Mouse (Mus musculus): Measurements from ENCODE around the gene Ifrd2. TPM values are rescaled to one million over a fixed set of nuclear protein-coding genes. Genes with fewer than 3 reads are reported as not detected.
A peak's percentile ranks its signal among the peaks of the same experiment; 100 is the strongest.

Ifrd2 gene
- polyA plus RNA-seq, 1 experiment from 2014 or later: 28.9 TPM

DNA sequence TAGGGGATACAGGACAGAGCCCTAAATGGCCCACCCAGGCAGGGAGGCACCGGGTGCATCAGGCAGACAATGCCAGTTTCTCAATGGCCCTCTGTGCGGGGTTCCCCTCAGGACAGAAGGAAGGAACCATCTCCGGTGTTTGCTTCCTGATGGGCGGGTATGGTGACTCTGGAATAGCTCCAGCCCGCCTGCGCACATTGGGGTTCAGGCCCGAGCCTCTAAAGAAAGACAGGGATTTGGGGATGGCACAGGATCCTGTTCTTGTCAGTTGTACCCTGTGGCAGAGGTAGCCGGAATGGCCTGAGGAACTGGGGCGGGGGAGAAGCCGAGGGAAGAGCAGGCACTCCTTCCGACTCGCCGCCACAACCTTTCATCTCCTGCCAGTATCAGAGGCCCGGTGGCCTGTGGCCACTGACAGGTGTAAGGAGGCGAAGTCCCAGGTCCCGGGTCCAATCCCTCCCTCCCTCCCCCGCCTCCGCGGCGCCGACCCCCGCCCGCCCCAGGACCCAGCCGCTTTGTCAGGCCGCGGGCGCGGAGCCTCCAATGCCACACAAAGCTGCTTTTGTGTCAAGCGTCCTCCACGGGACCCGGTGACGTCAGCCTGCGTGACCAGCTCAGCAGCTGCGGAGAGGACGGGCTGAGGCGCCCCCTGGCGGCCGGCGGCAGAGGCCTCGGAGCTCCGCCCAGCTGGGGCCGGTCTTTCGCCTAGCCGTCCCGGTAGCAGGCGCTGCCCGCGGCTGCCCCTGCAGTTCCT is 24.9 kb downstream of the Ifrd2 start:
- H3K4me2 ChIP-seq (ENCODE audit: low read length): peak overlapping the region; percentile 56
- H3K27ac ChIP-seq: peak overlapping the region; percentile 85
- H3K9me3 ChIP-seq (replicated peaks; ENCODE audit: low read length): no peaks in the 10 kb centered on the region
- peak overlapping the region; percentile 50 for H3K9ac ChIP-seq (ENCODE audit: low read depth, low read length)
- DNase-seq (ENCODE audit: low spot score) (peak; percentile 98), ATAC-seq (replicated peaks; ENCODE audit: low FRiP score, low read depth) (peak; percentile 89)
- WGBS: 4% methylated on average over 42 of the region's 48 CpGs
- 0 out of 2 replicates have a peak overlapping the region, but pooled peaks have one; percentile 5 for H3K4me3 ChIP-seq (replicated peaks; ENCODE audit: low read depth, low read length)
- peaks cover 34% of the 10 kb centered on the region for H3K36me3 ChIP-seq (ENCODE audit: insufficient read depth, low read length)
- peaks cover 27% of the 10 kb centered on the region for H3K4me1 ChIP-seq (replicated peaks; ENCODE audit: insufficient read depth, low read length)
- H3K27me3 ChIP-seq (ENCODE audit: insufficient read depth, low read length): no peaks in the 10 kb centered on the region
- peak; percentile 99 for TF ChIP-seq CTCF (IDR thresholded peaks at IDR 0.05; ENCODE audit: low read depth)

DNA sequence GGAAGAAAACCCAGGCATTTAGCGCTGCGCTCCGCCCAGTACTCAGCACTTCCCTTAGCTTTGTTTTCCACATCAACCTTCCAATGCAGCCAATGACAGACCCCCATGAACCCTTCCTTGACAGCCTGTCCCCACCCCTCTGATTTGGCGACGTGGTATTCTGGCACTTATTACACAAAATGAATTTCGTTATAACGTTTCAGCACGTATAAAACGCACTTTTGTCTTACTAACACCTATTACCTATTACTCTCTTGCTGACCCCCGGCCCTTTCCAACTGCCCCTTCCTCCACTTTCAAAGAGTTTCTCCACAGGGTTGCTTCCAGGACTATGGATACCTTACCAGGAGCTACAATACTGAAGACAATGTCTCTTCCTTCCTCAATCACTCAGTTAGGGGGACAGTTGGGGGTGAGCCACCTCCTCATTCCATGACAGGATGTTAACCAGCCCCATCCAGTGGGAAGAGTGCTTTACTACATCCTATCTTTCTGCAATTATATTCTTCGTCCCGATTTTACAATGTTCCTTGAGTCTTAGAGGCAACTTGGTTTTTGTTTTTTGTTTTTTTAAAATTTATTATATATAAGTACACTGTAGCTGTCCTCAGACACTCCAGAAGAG is 25.6 kb downstream of the Ifrd2 start:
- peak; percentile 72 for DNase-seq (ENCODE audit: low spot score)
- Histone ChIP-seq H3K4me3 (replicated peaks; ENCODE audit: low read depth, low read length) (no peak overlapping the region), H3K4me2 (ENCODE audit: low read length) (peak overlapping the region; percentile 56), H3K4me1 (replicated peaks; ENCODE audit: insufficient read depth, low read length) (peaks cover 24% of the 10 kb centered on the region), H3K9me3 (replicated peaks; ENCODE audit: low read length) (no peaks in the 10 kb centered on the region), H3K27ac (peak overlapping the region; percentile 85), H3K27me3 (ENCODE audit: insufficient read depth, low read length) (no peaks in the 10 kb centered on the region), H3K36me3 (ENCODE audit: insufficient read depth, low read length) (peaks cover 36% of the 10 kb centered on the region), H3K9ac (ENCODE audit: low read depth, low read length) (no peak overlapping the region)
- whole genome bisulfite sequencing: 9% methylated on average over 12 of the region's 12 CpGs
- ATAC-seq (replicated peaks; ENCODE audit: low FRiP score, low read depth): peak; percentile 14; the same call in 1 of the 2 replicates
- no peak; the same call in 1 of the 2 replicates for TF ChIP-seq CTCF (IDR thresholded peaks at IDR 0.05; ENCODE audit: low read depth)

DNA sequence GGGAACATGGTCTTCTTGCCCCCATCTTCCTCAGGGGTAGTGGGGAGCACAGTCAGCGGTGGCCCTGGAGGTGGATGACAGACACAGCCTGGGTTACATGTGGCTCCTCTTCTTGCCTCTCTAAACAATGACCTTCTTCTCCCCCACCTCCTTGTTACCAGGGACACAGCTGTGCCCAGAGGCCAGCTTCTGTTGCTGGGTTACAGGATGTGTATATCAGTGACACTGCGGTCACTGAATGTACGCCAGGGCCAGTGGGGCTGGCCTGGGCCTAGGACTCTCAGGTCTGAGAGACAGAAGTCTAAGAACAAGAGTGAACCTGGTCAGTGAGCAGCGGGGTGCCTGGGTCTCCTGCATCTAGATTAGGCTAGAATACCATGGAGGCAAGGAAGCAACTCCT is 27.6 kb downstream of the Ifrd2 start:
- peaks cover 25% of the 10 kb centered on the region for H3K4me1 ChIP-seq (replicated peaks; ENCODE audit: insufficient read depth, low read length)
- TF ChIP-seq CTCF (IDR thresholded peaks at IDR 0.05; ENCODE audit: low read depth): no peak
- no peak overlapping the region for H3K9ac ChIP-seq (ENCODE audit: low read depth, low read length)
- WGBS: 76% methylated on average over 4 of the region's 4 CpGs
- DNase-seq (ENCODE audit: low spot score) (no peak), ATAC-seq (replicated peaks; ENCODE audit: low FRiP score, low read depth) (no peak)
- no peak overlapping the region for H3K27ac ChIP-seq
- H3K4me2 ChIP-seq (ENCODE audit: low read length): no peak overlapping the region
- no peak overlapping the region for H3K4me3 ChIP-seq (replicated peaks; ENCODE audit: low read depth, low read length)
- H3K27me3 ChIP-seq (ENCODE audit: insufficient read depth, low read length): no peaks in the 10 kb centered on the region
- H3K9me3 ChIP-seq (replicated peaks; ENCODE audit: low read length): no peaks in the 10 kb centered on the region
- peaks cover 49% of the 10 kb centered on the region for H3K36me3 ChIP-seq (ENCODE audit: insufficient read depth, low read length)

DNA sequence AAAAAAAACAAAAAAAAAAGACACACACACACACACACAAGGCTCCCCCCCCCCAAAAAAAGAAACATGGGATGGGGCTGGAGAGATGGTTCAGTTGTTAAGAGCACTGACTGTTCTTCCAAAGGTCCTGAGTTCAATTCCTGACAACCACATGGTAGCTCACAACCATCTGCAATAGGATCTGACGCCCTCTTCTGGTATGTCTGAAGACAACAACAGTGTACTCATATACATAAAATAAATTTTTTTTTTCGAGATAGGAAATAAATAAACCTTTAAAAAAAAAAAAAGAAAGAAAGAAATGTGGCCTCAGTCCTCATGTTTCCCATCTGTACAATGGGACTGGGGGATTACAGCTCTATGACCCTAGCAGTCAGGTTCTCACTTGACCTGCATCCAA is 30.0 kb downstream of the Ifrd2 start:
- Histone ChIP-seq H3K4me2 (ENCODE audit: low read length) (no peak overlapping the region), H3K36me3 (ENCODE audit: insufficient read depth, low read length) (peaks cover 54% of the 10 kb centered on the region), H3K4me3 (replicated peaks; ENCODE audit: low read depth, low read length) (no peak overlapping the region), H3K27ac (no peak overlapping the region), H3K27me3 (ENCODE audit: insufficient read depth, low read length) (no peaks in the 10 kb centered on the region), H3K9ac (ENCODE audit: low read depth, low read length) (no peak overlapping the region), H3K9me3 (replicated peaks; ENCODE audit: low read length) (no peaks in the 10 kb centered on the region), H3K4me1 (replicated peaks; ENCODE audit: insufficient read depth, low read length) (peaks cover 23% of the 10 kb centered on the region; the same call in 1 of the 2 replicates)
- peak; percentile 44 for TF ChIP-seq CTCF (IDR thresholded peaks at IDR 0.05; ENCODE audit: low read depth)
- 89% methylated on average over 2 of the region's 2 CpGs for WGBS
- no peak for DNase-seq (ENCODE audit: low spot score)
- no peak for ATAC-seq (replicated peaks; ENCODE audit: low FRiP score, low read depth)

DNA sequence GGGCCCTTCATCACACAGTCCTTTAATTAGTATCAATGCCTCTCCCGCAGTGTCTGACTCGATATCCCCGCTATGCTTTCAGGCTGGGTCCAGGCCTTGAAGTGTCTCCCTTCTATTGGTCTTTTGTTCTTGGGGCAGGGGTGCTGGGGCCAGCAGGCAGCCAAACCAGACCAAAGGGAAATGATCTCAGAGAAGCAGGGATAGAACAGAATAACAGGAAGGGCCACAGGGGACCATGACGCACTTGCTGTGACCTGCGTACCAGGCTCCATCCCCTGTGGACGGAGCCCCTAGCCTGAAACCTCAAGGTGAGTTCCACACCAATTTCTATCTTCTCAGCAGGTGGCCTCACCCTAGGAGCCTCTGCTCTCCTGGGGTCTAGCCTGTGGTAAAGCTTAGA is 30.7 kb downstream of the Ifrd2 start:
- no peak overlapping the region for H3K4me3 ChIP-seq (replicated peaks; ENCODE audit: low read depth, low read length)
- H3K36me3 ChIP-seq (ENCODE audit: insufficient read depth, low read length): peaks cover 54% of the 10 kb centered on the region
- DNase-seq (ENCODE audit: low spot score): no peak
- H3K27me3 ChIP-seq (ENCODE audit: insufficient read depth, low read length): no peaks in the 10 kb centered on the region
- no peaks in the 10 kb centered on the region for H3K9me3 ChIP-seq (replicated peaks; ENCODE audit: low read length)
- WGBS: 84% methylated on average over 6 of the region's 6 CpGs
- peaks cover 23% of the 10 kb centered on the region; the same call in 1 of the 2 replicates for H3K4me1 ChIP-seq (replicated peaks; ENCODE audit: insufficient read depth, low read length)
- peak overlapping the region; percentile 89 for H3K27ac ChIP-seq
- ATAC-seq (replicated peaks; ENCODE audit: low FRiP score, low read depth): no peak
- no peak overlapping the region for H3K4me2 ChIP-seq (ENCODE audit: low read length)
- no peak for TF ChIP-seq CTCF (IDR thresholded peaks at IDR 0.05; ENCODE audit: low read depth)
- no peak overlapping the region for H3K9ac ChIP-seq (ENCODE audit: low read depth, low read length)

DNA sequence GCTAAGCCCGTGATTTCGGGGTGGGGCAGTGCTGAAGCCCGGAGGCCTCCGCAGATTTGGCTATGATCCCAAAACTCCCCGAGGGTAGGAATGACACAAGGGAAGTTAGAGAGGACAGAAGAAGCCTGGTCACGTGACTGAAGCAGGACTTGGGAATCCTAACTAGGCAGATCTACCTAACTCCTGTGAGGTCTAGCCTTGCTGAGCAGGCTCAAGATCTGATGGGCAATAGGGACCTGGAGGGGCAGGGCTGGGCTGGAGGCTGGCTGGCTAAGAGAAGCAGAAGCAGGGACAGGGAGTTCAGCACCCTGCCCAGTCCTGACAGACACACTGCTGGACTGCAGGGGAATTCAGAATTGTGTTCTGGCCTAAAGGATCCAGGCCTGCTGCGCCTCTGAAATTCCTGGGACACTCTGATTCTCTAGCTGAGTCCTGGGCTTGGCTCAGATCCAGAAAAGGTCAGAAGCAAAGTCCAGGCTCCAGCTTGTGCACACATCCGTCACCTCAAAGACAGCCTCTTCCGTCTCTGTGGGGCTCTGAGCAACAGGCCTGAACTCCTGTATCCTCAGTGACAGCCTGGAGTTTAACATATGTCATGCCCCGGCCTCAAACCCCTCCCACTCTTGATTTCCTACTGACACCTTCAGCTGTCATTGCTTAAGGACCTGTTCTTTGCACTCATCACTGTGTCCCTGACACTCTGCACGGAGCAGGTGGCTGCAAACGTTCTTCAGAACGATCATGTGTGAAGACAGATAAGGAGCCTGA is 31.5 kb downstream of the Ifrd2 start:
- peaks cover 23% of the 10 kb centered on the region; the same call in 1 of the 2 replicates for H3K4me1 ChIP-seq (replicated peaks; ENCODE audit: insufficient read depth, low read length)
- no peaks in the 10 kb centered on the region for H3K9me3 ChIP-seq (replicated peaks; ENCODE audit: low read length)
- ATAC-seq (replicated peaks; ENCODE audit: low FRiP score, low read depth) (peak; percentile 84), DNase-seq (ENCODE audit: low spot score) (peak; percentile 90)
- TF ChIP-seq CTCF (IDR thresholded peaks at IDR 0.05; ENCODE audit: low read depth): no peak
- peak overlapping the region; percentile 23; the same call in 1 of the 2 replicates for H3K9ac ChIP-seq (ENCODE audit: low read depth, low read length)
- H3K27me3 ChIP-seq (ENCODE audit: insufficient read depth, low read length): no peaks in the 10 kb centered on the region
- 36% methylated on average over 13 of the region's 13 CpGs for WGBS
- peaks cover 55% of the 10 kb centered on the region for H3K36me3 ChIP-seq (ENCODE audit: insufficient read depth, low read length)
- no peak overlapping the region for H3K4me2 ChIP-seq (ENCODE audit: low read length)
- H3K27ac ChIP-seq: peak overlapping the region; percentile 89
- H3K4me3 ChIP-seq (replicated peaks; ENCODE audit: low read depth, low read length): no peak overlapping the region
